Mouse (Mus musculus): ENCODE measurements at regions not wholly inside any gene's neighbourhood (a gene's known extent, or its start where the extent isn't known, plus 50 kb on each side); places are given as distances from the start of the nearest gene placed in this dataset.
A peak's percentile ranks its signal among the peaks of the same experiment; 100 is the strongest.

DNA sequence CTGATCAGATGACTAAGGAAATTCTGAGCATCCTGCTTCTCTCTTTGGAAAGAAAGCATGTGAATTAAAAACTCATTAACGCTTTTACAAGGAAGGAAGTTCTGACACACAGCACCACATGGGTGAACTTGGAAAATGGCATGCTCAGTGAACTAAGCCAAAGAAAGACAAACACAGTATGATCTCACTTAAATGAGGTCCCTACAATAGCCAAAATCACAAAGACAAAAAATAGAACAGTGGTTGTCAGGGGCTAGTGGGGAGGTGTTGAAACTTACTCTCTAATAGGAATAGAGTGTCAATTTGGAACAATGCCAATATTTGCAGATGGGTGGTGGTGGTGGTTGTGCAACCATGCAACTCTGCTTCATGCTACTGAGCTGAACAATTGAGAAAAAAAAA, 172.7 kb upstream of the Prkcq start:
- no peak for DNase-seq

GRCm38 (mm10) chr2:11005806-11006205, 166.1 kb upstream of the Prkcq start:
- DNase-seq, result no peak

- DNase-seq, result no peak
These were observed 160.6 kb upstream of the Prkcq start for GRCm38 (mm10) chr2:11011041-11011962.

DNA sequence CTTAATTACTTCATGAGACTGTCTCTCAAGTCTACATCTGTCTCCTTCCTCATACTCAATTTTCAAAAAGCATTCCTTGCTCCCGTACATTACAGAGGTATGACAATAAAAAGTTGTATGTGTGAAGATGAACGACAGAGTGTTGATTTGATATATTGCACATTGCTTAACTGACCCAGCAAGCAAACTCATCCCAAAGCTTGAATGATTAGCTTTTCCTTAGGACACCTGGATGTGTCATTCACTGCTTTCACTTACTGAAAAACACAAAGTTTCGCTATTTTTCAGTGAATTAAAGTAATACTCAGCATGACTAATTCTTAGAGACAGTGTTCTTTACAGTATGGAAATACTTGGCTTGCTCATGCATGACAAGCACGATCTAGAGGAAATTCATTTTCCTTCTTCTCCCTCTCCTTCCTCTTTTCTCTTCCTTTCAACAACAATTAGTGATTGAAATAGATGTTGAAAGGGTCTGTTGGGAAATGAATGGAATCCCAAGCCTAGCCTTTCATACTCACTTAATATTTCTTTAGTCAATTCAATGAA, 159.5 kb upstream of the Prkcq start:
- DNase-seq, result no peak

DNA sequence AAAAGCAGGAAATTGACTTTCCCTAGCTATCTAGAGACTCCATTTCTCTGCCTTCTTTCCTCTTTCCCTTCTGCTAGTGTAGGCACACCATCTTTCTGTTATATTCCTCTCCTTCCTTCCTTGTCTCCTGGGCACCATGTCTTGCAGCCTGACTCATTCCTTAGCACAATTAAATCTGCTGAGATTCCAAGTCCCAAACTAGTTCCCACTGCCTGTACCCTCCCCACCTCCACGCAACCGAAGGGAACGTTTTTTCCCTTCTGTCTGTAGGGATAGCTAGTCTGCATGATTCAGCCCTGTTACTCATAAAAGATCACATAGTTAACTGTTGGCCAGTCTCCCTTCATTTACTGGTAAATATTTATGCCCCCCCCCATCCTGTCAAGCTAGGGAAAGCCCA, 158.8 kb upstream of the Prkcq start:
- DNase-seq, result no peak

DNA sequence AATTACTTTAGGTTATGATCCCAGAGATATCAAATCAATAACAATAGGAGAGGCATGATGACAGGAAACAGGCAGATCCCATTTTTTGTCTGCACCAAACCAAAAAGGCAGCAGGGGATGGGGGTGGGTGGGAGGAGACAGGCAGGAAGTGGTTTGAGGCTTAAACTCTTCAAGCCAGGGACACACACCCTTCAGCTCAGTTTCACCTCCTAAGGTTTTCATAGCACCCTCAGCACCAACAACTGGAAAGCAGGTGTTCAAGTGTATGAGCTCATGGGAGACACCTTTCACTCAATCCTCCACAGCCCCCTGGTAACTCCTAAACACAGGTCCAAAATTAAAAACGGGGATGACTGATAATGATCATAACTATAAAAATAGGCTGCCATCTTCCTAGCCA, 155.5 kb upstream of the Prkcq start:
- no peak for DNase-seq

- DNase-seq, result peak in 1 of 2 experiments; percentile 9
These were observed 139.0 kb upstream of the Prkcq start for GRCm38 (mm10) chr2:11032891-11033290.

- no peak for DNase-seq
These were observed 137.7 kb upstream of the Prkcq start for GRCm38 (mm10) chr2:11034178-11034577.

DNA sequence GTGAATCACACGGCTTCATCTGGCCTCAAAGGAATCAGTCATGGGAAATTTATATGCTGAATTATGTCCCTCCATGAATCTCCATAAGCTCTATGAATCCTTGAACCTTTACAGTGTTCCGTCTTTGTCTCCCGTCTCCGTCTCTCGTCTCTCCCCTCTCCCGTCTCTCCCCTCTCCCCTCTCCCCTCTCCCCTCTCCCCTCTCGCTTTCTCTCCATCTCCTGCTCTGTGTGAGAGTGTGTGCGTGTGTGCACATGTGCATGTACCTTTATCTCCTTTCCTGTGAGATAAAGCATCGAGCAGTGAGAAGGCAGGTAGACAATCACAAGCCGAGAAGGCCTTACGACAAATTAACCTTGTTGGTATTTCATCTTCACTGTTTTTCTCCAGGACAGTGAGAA, 134.6 kb upstream of the Prkcq start:
- DNase-seq, result no peak

- no peak for DNase-seq
These were observed 133.5 kb upstream of the Prkcq start for GRCm38 (mm10) chr2:11038440-11038839.

- DNase-seq, result no peak
These were observed 131.9 kb upstream of the Prkcq start for GRCm38 (mm10) chr2:11040005-11040404.

DNA sequence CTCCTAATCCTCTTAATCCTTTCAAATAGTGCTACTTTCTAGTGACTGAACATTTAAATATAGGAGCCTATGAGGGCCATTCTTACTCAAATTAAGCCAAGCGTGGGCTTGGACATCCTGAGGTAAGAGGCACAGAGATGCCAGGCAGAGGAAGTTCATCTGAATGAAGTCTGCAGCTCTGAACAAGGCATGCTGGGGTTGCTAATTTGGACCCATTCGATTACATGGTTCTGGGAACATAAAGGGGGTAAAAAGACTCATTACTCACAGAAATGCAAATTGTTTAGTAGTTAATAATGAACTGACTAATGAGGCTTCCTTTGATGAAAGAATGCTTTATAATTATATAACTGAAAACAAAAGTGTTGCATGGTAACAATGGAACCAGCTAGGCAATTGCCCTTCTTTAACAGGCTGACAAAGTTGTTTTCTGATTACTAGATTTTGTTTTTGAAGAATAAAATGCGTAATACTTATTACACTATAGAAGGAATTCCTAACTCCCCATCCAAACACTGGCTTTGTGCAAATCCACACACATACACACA, 127.1 kb upstream of the Prkcq start:
- DNase-seq, result no peak

DNA sequence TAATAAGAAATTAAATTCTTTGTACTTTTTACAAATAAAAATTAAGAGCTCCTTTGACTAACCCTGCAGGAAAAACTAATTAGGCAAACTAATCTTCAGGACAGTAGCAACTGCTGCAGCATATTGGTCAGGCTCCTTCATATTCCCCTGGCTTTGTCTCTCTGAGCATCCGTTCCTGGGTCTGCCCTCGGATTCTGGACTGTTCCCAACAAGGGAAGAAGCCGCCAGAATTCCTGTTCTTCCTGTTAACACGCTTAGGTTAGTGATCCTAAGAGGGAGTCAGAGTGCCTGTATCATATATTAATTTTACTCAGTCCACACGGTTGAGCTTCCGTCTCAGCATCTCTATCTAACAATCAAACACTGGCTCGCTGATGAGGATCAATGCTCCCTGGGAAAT, 120.3 kb upstream of the Prkcq start:
- no peak for DNase-seq

GRCm38 (mm10) chr2:11059731-11060425, 112.0 kb upstream of the Prkcq start:
- DNase-seq, result peak; percentile 61 to 65

- no peak for DNase-seq
These were observed 104.5 kb upstream of the Prkcq start for GRCm38 (mm10) chr2:11067384-11067783.

DNA sequence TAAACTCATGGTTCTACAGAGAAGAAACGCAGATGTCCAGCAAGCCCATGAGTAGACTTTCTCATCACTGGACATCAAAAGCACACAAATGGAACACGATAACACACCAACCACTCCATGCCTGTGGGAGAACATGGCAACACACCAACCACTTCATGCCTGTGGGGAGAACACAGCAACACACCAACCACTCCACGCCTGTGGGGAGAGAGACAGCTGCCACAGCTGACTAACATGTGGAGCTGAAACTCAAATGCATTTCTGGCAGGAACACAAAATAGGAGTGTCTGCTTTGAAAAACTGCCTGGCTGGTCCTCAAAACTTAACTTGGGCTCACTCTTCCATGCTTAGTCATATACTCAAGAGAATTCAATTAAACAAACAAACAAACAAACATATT, 88.4 kb upstream of the Prkcq start:
- no peak for DNase-seq

- peak; percentile 43 to 54 for DNase-seq
These were observed 84.9 kb upstream of the Prkcq start for GRCm38 (mm10) chr2:11086996-11087395.

DNA sequence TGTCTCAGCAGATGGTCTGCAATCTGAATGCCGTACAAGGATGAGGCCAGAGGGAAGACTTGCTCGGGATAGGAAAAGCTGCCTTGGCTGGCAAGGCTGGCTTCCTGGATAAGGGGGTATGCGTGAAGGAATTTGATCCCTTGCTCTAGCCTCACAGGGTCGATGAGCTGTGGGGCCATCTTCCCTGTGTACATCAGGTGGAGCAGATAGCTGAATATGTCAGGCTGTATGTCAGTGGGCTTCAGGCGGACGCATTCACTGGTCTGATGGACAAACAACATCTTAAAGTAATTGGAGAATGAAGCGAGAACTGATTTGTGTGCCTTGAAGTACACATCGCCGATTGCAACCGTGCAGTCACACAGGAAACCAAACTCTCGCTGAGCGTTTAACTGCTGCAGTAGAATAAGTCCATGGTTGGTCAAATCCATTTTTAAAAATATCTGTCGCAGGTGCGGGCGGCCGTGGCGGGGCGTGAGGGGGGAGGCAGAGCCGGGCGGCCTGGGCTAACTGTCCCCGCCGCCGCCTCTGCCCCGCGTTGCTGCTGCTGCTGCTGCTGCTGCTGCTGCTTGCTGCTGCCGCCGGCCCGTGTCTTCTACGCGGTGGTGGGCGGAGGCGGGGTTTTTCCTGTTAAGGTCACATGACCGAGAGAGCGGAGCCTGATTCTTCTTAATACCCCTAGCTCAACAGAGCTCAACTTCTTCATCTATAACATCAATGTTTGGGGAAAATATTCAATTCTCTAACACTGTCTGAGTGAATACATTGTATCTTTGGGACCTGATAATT, 71.9 kb upstream of the Prkcq start:
- peak; percentile 18 to 28 for DNase-seq

- DNase-seq, result peak; percentile 24 to 32
These were observed 58.7 kb upstream of the Prkcq start for GRCm38 (mm10) chr2:11113191-11113590.

GRCm38 (mm10) chr2:11118625-11119024, 53.3 kb upstream of the Prkcq start:
- no peak for DNase-seq

DNA sequence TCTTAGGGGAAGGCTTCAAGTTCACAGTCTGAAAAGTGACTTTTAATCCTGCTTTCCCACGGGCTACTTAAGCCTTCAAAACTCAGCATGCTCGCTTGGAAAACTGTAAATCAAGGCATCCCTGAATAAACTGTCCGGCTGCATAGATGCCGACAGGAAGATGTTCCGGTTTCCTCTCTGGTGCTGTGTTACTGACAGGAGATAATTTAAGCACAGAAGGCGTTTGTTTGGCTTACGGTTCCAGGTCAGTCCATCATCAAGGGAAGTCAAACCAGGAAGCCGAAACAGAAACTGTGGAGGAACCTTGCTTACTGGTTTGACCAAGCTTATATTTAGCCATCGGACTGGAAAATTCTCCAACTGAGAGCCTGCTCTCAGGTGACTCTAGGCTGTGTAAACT, 52.6 kb upstream of the Prkcq start:
- DNase-seq, result peak in 1 of 2 experiments; percentile 7
